Mouse (Mus musculus) embryonic fibroblast, embryonic 13.5 days (primary cell): ENCODE measurements around the gene Dnm3. TPM values are rescaled to one million over a fixed set of nuclear protein-coding genes. Genes with fewer than 3 reads are reported as not detected.
A peak's percentile ranks its signal among the peaks of the same experiment; 100 is the strongest.

Experiments used
- H3K27ac ChIP-seq: 2 replicates; pipeline ENCODE4 v1.5.1; 2012; ENCODE audit warnings: low read length, control low read depth, inconsistent platforms; ENCODE audit not compliant: insufficient read depth
- H3K4me1 ChIP-seq: 2 replicates; pipeline ENCODE4 v1.6.1; 2011; ENCODE audit warnings: low read length; ENCODE audit not compliant: control insufficient read depth, insufficient read depth
- H3K4me3 ChIP-seq: 2 replicates; pipeline ENCODE4 v1.5.1; 2011; ENCODE audit warnings: mild to moderate bottlenecking, control low read depth, low read length; ENCODE audit not compliant: insufficient read depth
- CTCF ChIP-seq: IDR thresholded peaks from 2 replicates; pipeline ENCODE4 v1.5.1; 2011; ENCODE audit warnings: mild to moderate bottlenecking, control low read depth, low read length, moderate library complexity, borderline replicate concordance; ENCODE audit not compliant: insufficient read depth
- POLR2A ChIP-seq: IDR thresholded peaks from 2 replicates; pipeline ENCODE4 v1.6.1; 2011; ENCODE audit warnings: low read depth, mild to moderate bottlenecking, control low read depth, low read length, moderate library complexity
- polyA plus RNA-seq: library from polyadenylated mRNA; stranded (reverse); fragments of >200 nt; gene quantifications from 2 replicates; pipeline ENCODE4 v1.2.4, GENCODE M21; 2011; ENCODE audit warnings: low read depth; ENCODE audit not compliant: missing spikeins, insufficient read length

Dnm3 gene
- polyA plus RNA-seq, 1 experiment, result 11.7 TPM

DNA sequence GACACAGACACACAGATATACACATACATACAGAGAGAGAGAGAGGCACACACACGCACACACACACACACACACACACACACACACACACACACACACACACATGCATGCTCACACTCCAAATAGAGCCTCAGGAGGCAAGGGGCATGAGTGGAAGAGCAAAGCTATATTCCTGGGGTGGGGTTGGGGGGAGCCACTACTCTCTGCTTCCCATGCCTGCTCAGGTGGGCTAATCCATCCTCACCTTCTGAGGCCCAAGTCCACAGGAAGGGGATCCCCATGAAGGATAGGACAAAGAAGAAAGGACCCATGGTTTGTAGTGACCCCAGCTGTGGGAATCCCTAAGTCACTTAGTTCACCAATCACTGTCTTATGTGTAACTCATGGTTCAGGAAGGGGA lies 332.8 kb downstream of the Dnm3 start:
- Histone ChIP-seq H3K27ac (no peak overlapping the region), H3K4me1 (peaks cover 2% of the 10 kb centered on the region; the same call in 1 of the 2 replicates), H3K4me3 (no peak overlapping the region)
- no peak for TF ChIP-seq POLR2A

DNA sequence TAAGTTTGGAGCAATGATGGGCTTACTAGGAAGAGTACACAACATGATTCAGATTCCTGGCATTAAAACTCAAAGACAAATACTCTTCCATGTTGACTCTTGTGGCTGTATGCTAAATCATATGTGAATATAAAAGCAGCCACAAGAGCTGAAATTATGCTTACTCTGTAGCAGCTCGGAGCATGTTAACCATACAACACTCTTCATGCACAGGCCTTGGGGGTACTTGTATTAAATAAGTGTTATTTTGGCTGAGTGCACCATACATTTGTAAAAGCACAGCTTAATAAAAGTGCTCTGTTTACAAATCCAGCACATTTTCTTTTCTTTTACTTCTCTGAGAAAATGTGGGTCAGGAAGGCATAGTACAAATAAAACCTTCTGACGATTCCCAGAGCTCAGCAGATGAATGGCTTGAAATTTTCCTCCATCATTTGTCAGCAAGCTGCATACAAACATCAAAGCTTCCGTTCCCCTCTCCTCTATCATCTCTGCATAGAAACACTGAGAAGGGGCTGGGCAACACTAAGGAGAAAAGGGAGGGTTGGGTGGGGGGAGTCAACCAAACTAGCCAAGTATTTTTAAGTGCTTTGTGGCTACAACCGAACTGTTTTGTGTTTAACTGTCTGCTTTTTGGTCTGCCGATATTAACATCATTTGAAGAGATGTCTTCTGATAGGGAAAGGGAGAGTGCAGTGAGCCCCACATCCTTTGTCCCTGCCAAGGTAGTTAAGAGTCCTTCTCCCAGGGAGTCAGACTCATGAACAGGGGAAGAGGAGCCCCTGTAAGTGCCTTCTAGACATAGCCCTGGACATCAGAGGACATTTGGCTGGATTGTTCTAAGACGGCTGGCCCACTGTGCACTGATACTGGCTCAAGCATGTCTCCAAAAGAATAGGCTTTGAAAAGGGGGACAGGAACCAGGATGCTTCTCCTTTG lies 333.6 kb downstream of the Dnm3 start:
- Histone ChIP-seq H3K4me1 (peaks cover 2% of the 10 kb centered on the region; the same call in 1 of the 2 replicates), H3K27ac (0 out of 2 replicates have a peak overlapping the region, but pooled peaks have one; percentile 27), H3K4me3 (no peak overlapping the region)
- TF ChIP-seq CTCF (no peak), POLR2A (no peak)

DNA sequence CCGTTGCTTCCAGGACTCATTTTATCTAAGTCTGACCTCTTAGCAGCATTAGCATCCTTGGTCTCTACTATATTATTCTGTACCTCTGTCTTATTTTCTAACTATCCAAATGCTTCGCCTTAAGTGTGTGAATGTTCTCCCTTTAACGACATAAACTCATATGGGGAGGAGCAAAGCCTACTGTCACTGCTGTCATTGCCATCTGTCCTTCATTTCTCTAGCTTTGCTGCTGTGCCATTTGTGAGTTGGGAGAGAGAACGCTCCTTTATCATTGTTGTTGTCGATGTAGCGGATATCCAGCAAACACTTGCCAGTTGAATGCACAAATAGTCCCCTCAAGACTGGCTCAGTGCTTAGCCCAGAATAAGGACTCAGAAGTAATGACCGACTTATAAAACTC lies 335.5 kb downstream of the Dnm3 start:
- no peak for TF ChIP-seq CTCF
- TF ChIP-seq POLR2A, result no peak
- H3K27ac ChIP-seq, result no peak overlapping the region
- H3K4me1 ChIP-seq, result peaks cover 5% of the 10 kb centered on the region; the same call in 1 of the 2 replicates
- no peak overlapping the region for H3K4me3 ChIP-seq

DNA sequence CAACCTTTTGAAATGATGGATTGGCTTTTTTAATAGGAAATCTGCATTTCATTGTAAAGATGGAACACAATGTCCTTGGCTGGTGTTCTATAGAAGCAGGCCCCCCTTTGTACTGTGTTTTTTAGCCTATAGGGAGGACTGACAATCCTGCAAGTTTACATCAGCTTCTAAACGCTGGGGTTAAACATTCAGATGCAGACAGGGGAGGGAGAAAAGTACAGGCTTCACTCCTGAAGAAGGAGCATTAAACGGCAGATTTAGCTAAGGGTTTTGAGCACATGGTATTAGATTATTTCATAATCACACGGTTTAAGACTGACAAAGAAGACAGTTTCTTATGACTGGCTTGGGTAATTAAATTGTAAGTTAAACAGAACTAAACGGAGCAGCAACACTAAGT lies 341.5 kb downstream of the Dnm3 start:
- peaks cover 10% of the 10 kb centered on the region for H3K4me1 ChIP-seq
- H3K27ac ChIP-seq, result peak overlapping the region; percentile 97
- no peak overlapping the region for H3K4me3 ChIP-seq
- TF ChIP-seq CTCF (no peak), POLR2A (no peak)

DNA sequence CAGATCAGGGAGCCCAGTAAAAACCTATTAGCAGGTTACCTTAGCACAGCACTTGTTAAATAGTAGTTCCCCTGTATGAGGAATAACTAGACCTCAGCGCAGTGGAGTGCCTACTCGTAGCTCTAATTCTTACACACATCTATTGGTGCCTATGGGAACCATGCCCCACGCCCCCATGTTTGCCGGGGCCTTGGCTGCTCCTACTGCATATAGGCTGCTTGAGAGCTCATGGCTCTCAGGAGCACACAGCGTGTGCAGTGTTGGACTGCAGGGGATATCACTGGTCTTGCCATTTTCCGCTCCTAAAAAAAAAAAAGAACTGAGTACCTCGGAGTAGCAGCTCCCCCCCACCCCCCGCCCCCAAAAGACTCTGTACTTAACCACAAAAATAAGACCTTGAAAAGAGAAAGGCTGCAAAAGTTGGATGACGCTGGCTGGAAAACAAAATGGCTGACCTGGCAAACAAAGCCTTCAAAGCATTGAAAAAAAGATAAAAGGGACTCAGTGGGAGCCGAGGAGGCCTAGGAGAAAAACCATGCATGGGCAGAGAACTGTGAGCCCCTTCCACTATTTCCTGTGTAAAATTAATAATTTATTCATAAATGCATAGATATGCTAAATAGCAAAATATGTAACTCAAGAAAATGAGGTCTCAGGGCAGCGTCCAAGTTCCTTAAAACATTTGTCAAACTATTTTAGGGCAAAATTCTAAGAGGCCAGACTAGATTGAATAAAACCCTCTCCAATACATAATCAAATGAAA lies 342.2 kb downstream of the Dnm3 start:
- no peak overlapping the region for H3K4me3 ChIP-seq
- peaks cover 10% of the 10 kb centered on the region for H3K4me1 ChIP-seq
- H3K27ac ChIP-seq, result peak overlapping the region; percentile 100
- TF ChIP-seq POLR2A, result no peak
- no peak for TF ChIP-seq CTCF

DNA sequence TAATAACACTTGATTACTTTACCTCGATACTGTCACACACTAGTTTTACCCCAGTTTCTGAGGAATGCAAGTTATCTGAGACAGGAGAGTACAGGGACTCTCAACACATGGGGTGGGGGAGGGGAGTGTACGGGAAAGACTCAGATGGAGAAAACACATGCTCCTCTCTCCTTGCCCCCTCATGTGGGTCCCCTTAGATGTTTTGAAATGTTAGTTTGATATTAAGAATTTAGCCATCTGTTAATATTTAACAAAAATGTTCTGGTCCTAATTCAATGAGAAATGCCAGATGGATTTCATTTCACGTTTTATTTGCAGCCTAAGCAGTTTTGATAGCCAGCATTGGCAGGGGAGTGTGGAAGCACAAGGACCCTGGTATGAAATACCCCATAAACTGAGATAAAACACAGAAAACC lies 343.2 kb downstream of the Dnm3 start:
- Histone ChIP-seq H3K4me3 (no peak overlapping the region), H3K4me1 (peaks cover 10% of the 10 kb centered on the region), H3K27ac (peak overlapping the region; percentile 100)
- no peak for TF ChIP-seq POLR2A
- no peak for TF ChIP-seq CTCF

DNA sequence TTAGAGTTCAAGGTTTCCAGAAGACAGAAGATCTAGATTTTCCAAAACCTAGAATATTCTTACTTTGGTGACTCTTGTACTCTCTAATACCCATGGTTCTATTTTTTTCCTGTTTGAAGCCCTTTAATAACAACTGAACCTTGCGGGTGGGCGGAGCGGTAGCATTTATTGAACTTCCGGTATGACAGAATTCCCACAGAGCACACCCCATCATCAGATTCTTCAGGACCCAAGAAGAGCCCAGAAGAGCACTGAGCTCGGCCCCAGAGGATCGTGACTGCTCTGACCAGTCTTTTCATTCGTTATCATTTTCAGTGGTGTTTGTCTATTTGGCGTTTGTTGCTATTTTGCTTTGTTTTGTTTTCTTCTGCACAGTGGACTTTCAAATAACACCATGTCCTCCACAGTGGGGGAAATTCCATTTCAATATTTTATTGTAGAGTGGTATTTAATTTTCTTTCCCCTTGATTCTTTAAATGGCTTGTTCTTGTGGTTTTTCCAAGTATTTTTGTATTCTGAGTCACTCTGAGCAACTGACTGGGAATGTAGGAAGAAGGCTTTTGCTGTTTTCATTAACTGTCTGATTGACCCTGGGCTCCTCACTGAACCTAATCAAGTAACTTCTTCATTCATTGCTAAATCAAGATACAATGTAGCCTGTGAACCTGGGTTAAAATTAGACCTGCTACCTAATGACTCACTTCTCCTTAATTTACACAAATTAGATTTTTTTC lies 344.8 kb downstream of the Dnm3 start:
- H3K27ac ChIP-seq, result peak overlapping the region; percentile 100
- TF ChIP-seq POLR2A (no peak), CTCF (no peak)
- H3K4me1 ChIP-seq, result peaks cover 11% of the 10 kb centered on the region
- no peak overlapping the region for H3K4me3 ChIP-seq

DNA sequence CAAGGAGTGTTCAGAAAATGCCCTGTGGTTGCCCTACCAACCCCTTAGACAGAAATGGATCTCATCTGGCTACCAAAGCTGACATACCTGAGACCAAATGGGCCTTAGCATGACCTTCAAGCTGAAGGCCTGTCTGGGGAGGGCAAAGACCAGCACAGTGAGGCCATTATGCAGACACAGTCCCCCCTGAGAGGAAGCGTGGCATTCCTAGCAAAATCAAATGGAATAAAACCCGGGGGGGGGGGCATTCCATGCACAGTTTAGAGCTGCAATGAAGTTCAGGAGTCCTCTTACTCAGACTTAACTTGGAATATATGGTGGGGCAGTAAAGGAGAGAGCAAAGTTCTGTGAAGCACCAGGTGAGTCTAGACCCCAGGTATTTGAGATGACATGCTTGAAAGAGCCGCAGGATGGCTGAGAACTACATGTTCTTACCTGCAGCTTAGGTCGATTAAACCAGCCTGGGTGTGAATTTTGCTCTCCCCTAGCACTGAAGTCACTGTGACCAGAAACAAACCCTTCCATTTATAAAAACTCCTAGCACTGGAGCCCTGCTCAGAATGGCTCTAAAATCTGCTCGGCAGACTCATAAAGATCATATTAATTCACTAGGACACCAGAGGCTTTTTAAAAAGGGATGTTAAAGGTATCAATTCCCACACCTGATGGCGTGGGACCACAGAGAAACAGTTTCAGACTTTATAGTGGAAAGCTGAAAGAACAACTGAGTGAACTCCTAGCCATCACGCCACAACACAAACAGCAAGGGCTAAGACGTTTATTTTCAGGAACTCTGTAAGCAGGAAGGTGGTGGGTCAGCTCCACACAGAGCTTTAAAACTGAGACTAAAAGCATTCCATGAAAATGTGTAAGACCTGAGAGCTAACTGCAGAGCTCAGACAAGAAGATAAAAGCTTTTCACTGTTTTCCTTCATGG lies 350.7 kb downstream of the Dnm3 start:
- Histone ChIP-seq H3K4me1 (peaks cover 26% of the 10 kb centered on the region), H3K27ac (peak overlapping the region; percentile 93), H3K4me3 (no peak overlapping the region)
- TF ChIP-seq CTCF (no peak), POLR2A (no peak)
